Mouse (Mus musculus): ENCODE data around the gene Dock2.

- no peak for TF ChIP-seq GATA1 (IDR thresholded peaks at IDR 0.05; ENCODE audit: low read length)
- no peak for TF ChIP-seq TAL1 (IDR thresholded peaks at IDR 0.05; ENCODE audit: low read length)
Measured at GRCm38 (mm10) chr11:34518566-34518965, 265.1 kb downstream of the Dock2 start.
